Mouse (Mus musculus) stomach, postnatal 0 days (tissue): ENCODE data around the gene Pgm2l1.

ENCODE experiments used
- CTCF ChIP-seq: IDR thresholded peaks from 2 replicates; pipeline ENCODE4 v1.5.1; 2016; ENCODE audit warnings: antibody characterized with exemption, low read depth, mild to moderate bottlenecking, moderate library complexity
- EP300 ChIP-seq: optimal IDR thresholded peaks from 2 replicates; pipeline ENCODE3; 2016; ENCODE audit warnings: antibody characterized with exemption

- TF ChIP-seq EP300 (no peak), CTCF (no peak)
Observed at GRCm38 (mm10) chr7:100238271-100238670, 11.1 kb downstream of the Pgm2l1 start.
